Mouse (Mus musculus): Measurements from ENCODE around the gene Capza1.
A peak's percentile ranks its signal among the peaks of the same experiment; 100 is the strongest.

Gene Capza1

DNA sequence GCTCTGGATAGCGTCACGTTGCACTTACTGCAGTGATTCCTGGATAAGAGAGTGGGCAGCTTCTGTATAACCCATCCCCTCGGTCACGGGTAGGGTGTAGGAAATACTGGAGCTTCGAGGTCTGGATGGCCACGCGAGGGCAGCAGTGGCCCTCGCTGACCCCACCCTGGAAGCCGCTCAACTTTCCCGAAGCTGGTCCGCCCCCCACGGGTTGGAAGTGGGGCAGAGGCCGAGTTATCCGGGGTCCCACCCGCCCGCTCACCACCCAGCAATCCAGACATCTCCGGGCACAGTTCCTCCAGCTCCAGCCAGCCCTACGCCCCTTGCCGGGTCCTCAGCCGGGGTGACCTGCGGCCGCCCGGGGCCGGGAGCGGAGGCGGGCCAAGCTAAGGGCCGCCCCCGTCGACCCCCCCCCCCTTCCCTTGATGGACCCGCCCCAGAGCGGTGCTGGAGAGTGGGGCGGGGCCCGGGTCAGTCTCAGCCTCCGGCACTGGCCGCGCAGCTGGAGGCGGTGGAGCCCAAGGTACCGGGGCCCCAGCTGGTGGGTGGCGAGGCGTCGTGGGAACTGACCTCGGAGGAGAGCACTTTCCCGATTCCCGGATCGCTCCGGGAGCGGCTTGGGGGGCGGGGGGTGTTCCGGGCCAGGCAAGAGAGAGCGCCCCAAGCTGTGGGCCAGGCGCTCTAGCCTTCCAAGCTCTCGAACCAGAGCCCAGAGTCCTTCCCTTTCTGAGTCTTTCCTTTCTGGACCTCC is 75.6 kb downstream of the Capza1 start:
- no peak for DNase-seq (ENCODE audit: low spot score)

DNA sequence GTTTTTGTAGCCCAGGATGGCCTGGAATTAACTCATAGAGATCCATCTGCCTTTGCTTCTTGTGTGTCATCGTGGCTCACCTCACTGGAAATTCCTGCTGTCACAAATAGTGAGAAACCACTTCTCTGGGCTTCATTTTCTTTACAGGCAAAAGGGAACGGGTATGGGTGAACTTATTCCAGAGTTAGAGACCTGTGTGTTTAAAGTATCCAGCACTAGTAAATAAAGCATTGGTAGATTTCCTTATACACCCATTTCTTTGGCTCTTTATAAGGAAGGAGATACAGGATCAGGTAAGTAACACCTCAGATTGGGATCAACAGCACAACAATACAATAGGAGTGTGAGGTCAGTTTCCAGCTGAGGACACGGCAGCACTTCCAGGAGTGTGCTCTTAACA is 76.2 kb downstream of the Capza1 start, which contains the start of gene Rhoc:
TSS of gene Rhoc (plus strand) at position 301 of the 400 bp plus-strand sequence.
- no peak for DNase-seq (ENCODE audit: low spot score)

DNA sequence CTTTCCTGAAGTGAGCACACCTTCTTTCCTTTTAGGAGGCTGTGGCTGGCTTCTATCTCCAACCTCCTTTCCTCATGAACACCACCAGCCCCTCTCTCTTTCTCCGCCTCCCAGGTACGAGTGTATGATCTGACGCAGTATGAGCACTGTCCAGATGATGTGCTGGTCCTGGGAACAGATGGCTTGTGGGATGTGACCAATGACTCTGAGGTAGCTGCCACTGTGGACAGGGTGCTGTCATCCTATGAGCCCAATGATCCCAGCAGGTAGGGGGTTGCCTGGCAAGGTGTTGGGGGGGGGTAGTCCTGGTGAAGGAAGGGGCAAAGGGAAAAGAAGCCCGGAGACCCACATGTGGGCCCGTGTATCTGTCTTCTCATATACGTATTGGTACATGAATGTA is 79.0 kb downstream of the Capza1 start:
- no peak for DNase-seq (ENCODE audit: low spot score)

DNA sequence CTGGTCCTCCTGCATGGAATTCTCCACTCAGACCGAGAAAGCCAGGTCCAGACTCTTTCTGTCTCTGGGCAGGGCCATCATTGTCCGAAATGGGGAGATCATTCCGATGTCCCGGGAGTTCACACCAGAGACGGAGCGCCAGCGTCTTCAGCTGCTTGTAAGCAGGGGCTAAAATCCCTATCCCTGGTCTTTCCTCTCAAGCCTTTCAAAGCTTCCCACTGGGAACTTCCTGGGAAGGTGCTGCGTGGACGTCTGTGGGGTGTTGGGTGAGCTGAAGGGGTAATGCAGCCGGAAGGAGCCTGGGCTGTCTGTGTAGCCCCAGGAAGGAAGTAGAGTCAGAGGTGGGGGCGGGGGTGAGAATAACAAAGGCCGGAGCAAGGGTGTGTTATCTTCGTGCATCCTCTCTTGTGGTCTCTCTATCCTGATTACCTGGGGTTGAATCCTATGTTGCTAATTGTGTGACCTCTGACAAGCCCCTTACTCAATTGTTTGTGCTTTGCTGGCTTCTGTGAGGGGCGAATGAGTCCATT is 80.3 kb downstream of the Capza1 start:
- DNase-seq (ENCODE audit: low spot score): no peak

DNA sequence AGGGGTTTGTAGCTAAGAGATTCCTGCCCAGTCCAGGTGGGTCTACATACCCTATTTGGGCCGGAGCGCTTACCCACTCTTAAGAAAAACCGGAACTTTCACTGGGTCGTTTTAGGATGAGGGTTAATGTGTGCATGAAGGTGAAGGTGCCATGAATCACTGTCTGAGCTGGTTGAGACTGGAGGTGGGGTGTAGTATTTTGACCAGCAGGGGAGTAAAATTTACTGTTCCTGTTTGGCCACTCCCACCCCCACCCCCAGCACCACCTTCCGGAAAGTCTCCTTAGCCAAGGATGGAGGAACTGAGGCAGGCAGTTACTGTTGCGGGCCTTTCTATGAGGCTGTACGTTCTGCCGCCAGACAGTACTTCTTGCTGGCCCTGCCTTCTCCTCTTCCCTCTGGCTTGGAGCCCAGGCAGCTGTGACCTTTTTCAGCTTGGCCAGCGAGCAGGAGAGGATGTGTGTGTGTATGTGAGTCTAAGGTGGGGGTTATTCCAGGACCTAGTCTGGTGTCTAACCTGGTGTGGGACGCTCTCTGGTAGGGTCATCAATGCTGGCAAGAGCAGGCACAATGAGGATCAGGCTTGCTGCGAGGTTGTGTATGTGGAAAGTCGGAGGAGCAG is 82.1 kb downstream of the Capza1 start:
- DNase-seq (ENCODE audit: low spot score): no peak

DNA sequence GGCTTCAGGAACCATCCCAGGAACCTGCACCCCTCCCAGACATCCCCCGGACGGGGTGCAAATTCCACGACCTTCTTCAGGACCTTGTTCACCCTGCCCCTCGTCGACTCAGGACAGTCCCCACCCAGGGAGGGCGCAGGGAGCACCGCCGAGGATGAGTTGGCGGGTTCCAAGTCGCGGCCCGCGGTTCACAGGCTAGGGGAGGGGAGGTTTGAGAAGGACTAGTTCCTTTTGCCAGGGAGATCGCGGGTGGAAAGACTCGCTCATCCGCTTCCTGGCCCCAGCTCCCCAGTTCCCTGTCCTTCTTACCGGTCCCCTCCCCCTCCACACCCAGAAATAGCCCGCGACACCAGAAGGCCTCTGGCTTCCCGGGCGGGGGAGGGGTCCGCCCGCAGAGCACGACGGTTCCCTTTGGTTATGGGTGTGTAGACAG is 82.8 kb downstream of the Capza1 start, which contains the start of gene Fam19a3:
TSS of gene Fam19a3 (minus strand) at position 370 of the 433 bp plus-strand sequence.
- DNase-seq (ENCODE audit: low spot score): no peak

DNA sequence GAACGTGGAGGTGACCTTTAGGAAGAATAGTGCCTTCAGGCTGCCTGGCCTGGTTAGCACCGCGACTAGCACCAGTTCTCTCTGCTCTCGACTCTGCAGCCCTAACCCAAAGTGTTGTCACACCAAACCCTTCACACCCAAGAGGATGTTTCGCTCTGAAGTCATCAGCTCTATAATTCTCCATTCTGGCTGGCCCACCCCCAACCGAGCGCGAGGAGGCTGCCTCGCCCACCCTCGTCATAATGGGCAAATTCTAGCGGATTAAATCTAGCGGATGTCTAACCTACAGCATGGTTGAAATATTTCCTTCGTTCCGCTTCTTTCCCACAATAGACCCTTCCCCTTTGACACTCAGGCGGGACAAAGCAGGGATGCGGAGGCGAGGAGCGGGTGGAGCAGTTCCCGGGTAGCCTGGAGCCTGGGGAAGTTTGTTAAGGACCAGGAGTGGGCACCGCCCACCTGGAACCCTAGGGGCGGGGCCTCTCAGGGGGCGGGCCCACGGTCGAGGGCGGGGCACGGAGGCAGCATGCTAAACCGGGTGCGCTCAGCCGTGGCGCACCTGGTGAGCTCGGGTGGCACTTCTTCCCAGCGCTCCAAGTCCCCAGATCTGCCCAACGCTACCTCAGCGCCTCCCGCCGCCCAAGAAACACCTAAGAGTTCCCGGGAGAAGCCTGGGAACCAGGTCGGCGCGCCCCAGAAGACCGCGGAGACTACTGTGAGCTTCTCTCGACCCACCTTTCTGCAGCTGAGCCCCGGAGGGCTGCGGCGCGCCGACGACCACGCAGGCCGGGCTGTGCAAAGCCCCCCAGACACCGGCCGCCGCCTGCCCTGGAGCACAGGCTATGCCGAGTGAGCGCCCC is 83.5 kb downstream of the Capza1 start, which contains the start of gene Ppm1j:
TSS of gene Ppm1j (plus strand) at position 496 of the 860 bp plus-strand sequence.
- peak; percentile 42 for DNase-seq (ENCODE audit: low spot score)

DNA sequence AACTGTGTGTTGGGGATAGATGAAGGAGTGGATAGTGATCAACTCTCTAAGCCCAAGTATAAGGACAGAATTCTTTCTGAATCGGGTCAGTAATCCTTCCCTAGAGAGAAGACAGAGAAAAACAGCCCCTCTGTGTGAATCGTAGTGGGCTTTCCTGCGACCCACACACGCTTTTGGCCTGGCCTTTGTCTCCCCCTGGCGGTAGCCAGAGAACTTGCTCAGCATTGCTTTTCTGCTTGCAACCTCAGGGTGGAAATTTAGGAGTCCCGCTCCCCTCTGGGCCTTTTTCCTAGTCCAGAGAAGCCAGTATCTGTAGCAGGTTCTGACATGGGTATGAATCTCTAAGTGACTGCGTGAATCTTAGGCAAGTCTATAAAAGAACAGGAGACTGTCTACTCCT is 84.4 kb downstream of the Capza1 start:
- peak; percentile 45 for DNase-seq (ENCODE audit: low spot score)

DNA sequence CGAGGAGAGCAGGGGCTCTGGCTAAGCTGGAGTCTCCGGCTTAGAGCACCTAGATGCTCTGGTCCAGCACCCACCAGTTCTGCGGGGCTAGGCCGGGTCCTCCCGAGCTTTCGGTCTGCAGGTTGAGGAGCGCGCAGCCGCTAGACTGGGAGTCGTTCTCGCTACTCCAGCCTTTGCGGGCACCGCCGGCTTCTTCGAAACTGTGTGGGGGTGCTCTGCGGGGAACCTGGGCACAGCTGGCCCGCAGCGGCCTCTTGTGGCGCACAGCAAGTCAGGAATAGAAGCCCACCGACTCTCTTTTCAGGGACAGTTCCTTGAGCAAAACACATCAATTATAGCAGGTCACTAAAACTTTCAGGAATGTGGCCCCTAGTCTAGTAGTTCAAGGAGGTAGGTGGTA is 87.0 kb downstream of the Capza1 start:
- no peak for DNase-seq (ENCODE audit: low spot score)

DNA sequence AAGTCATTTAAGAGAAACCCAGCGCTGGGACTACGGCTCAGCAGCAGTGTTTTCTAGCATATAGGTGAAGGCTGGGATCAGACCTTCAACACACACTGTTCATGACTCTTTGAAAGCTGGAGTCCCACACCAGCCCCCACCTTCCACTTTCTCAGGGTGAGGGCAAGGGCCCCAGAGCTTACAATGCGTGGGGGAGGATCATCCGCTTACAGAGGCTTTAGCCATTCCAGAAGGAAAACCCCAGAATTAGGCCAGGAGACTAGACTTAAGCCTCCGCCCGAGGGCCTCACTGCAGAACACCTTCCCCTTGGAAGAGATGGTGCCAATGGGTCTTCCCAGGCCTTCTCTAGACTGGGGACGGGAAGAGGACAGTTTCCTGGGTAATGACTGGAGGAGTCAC is 91.0 kb downstream of the Capza1 start:
- DNase-seq (ENCODE audit: low spot score): no peak

Data from spleen, adult 12 weeks (tissue).